Mouse (Mus musculus) hindlimb bud, embryonic 11.5 days (tissue): ENCODE measurements at regions not wholly inside any gene's neighbourhood (a gene's known extent, or its start where the extent isn't known, plus 50 kb on each side); places are given as distances from the start of the nearest gene placed in this dataset.

ENCODE experiments used
- DNase-seq: peaks from one replicate; pipeline ENCODE4 v3.0.0-alpha.2; 2012; ENCODE audit warnings: low read depth, low spot score; ENCODE audit errors: extremely low spot score

DNA sequence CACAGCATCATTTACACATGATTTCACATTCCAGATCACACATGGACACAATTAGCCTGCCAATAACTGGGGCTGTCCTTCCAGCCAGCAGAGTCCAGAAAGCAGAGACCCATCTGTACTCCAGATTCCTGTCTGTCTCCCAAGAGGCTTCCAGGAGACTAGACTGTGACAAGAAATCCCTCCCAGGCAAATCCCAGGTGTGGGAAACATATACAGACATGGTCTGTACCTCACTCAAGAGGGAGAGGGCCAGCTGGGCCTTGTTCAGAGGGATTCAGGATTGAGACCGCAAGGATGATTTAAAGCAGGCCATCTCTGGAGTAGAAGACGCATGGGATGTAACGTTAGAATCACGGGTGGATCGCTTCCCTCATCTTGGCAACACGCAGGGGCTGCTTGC is 182.7 kb upstream of the Prr30 start:
- no peak for DNase-seq

DNA sequence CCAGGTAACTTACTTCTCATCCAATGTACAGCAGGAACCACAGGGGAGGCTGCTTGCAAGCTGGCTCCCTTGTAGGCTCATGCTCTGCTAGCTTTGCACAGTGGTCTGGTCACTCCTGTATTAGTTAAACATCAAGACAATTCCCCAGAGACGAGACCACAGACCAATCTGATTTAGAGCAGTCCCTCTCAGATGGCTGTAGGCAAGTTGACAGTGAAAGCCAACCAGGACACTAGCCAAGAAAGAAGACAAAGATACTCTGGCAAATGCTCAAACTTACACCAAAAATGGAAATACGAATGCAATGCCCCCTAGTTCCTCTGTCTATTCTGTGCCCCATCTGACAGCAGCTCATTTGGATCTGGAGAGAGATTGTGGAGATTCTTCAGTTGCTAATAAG is 181.8 kb upstream of the Prr30 start:
- no peak for DNase-seq

DNA sequence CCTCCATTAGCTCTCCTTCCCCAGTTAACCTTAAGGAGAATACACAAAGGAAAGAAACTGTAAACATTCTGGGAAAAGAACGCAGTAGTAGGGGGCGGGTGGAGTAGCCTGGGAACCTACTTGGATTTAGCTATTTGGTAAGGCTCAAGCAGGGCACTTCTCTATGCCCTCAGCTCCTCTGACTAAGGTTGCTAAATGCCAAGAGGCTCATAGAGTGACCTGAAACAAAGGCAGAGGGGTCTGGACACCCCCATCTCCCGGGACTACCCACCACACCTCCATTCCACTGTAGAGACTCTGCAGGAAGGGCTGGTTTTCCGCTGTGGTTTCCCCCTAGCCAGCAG is 179.5 kb upstream of the Prr30 start:
- DNase-seq: no peak

DNA sequence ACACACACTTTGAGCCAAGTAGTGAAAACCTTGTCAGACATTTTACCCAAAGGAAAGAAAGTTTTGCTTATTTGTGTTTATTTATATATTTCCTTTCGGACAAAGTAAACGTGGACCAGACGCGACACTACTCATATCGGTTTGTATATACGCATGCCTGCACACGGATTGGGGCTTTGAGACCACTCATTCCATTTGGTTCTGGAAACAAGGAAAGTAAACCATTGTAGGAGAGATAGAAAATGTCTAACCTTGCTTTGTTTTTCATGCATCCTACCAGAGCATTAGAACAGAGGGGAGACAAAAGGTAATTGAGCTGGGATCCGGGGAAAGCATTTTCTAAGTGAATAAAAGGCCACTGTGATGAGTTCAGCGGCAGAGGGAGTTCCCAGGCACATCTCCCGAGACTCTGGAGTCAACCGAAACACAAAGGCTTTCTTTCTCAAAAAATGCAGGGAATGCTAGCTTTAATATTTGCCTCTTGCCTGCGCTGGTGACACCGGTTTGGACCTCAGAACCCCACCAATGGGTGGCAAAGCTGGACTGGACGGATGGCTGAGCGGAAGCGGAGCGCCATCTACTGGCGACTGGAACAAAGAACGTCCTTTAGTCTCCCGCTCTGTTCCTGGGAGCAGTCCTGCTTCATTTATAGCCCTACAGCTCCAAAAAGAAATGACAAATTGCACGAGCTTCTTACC is 179.0 kb upstream of the Prr30 start:
- DNase-seq: peak; percentile 61

DNA sequence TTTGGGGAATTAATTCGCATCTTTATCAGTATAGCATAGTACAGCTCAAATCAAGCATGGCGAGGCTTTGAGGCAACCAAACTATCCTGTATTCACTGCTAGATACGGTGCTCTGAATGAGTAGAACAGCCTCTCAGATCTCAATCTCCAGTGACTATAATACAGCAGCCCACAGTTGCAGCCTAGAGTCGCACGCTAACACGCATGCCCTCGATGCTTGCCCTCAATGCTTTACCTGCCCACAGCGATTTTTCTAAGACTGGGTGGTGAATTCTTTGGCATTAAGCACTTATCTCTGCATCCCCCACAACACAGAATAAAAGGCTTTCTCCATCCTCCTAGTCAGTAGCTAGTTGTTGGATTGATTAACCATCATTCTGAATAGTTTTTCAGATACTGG is 178.4 kb upstream of the Prr30 start:
- no peak for DNase-seq

DNA sequence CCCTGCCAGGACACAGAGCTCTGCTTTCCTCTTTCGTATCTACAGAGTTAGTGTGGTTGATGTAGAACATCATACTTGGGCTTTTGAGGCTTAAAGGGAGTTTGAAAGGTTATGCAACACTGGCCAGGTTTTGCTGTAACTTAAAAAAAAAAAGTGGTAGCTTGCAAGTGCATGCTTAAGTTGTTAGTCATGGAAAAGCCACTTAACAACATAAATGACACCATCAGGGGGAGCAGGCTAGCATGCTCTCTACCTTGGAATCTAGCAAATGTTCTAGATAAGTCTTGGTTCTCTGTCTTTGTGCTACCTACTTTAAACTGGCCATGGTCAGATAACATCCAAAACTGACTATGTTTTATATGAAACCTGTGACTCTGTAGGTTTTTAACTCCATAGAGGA is 176.6 kb upstream of the Prr30 start:
- DNase-seq: no peak

DNA sequence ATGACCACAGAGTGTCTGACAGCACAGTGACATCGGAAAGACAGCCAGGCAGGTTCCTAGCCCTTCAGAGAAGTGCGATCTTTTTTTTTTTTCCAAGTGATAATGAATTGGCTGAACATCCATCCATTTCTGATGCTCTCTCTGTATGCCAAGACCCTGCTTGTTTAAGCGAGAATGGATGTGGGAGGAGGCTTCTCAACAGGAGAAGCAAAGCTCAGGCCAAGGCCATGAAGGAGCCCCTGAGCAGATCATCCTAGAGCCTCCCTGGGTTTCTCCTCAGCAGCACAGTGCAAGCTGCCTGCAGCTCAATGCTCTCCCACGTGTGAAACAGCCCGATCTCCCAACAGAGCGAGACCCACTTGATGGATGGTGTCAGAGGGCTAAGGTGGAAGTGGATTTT is 175.7 kb upstream of the Prr30 start:
- no peak for DNase-seq

DNA sequence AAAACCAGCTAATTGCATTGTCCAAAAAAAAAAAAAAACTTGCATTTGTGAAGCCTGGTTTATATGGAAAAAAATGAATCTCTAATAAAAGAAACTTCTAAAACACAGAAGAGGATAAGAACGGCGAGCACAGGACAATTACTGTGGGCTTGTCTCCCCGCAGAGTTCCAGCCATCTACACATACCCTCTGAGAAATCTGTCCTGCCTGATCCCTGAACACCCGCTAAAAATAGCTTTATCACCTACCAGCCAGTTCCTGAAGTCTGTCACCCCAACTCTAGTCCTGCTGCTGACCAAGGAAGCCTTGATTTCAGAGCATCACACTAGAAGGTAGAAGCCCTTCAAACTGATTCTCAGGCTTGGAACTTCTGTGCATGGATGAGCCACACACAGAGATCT is 173.7 kb upstream of the Prr30 start:
- no peak for DNase-seq

DNA sequence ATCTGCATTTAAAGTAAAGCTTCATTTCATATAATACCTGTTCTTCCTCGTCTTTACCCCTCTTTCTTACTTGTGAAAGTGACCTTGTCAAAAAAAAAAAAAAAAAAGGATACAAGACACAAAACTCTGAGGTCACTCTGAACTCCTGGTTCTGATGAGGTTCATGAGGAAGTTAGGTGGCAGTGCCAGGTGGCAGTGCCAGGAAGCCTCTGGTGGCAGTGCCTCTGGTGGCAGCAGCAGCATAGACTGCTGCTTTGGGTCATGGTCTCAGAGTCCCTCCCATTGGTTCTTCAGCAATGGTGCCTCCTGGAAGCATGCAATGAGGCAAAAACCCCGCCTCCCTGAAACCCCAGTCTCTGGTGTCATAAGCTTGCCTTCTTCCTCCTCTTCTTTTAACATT is 159.7 kb upstream of the Prr30 start:
- DNase-seq: no peak

DNA sequence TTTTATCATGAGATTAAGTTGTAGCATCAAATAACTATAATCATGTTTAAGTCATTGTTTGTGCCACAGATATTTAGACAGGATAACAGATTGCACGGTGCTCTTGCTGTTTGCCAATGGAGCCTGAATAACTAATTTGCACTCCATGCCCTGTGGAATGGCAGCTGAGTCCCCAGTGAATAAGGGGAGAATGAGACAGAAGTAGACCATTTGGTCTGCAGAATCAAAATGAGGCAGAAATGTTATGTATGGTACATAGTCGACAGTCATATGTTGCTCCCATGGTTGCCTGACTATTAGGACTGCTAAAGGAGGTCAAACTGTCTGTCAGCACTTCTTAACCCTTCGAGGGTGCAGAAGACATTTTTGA is 152.9 kb upstream of the Prr30 start:
- no peak for DNase-seq

DNA sequence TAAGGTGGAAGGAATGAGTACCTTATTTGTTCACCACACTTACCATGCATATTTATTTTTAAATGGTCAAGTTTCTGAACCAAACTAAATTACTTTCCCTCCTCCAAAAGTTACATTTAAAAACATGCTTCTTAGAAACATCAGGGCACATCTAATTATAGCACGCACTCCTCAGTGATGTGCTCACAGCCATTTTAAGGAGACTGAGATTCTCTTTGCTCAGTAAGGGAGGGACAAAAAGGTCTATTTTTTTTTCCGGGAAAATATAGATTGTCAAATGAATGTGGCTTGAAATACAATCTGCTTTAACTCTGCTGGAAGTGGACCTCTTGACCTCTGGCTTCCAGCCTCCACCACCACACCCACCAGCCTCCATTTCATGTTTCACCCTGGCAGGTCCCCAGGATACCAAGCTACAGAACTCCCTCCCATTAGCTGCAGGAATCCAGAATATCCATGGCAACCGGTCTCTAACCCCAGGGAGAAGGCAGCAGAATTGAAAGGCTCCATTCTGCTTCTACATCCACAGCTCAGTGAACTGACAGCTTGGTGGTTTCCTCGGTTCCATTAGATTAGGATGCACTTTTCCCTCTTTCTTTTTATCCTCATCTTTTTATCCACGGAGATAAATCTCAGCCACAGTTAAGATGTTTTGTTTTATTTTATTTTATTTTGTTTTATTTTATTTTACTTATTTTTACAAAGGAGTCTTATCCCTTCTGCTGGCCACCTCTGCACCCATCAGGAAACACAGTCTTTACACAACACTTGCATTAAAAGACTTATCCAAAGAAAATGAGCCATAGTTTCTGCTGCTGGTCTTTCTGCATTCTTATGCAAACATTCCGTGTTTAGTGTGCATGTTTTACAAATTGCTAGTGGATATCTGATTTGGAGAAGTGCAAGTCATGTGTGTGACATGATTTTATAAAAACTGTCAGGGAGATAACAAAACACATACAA is 152.2 kb upstream of the Prr30 start:
- no peak for DNase-seq

DNA sequence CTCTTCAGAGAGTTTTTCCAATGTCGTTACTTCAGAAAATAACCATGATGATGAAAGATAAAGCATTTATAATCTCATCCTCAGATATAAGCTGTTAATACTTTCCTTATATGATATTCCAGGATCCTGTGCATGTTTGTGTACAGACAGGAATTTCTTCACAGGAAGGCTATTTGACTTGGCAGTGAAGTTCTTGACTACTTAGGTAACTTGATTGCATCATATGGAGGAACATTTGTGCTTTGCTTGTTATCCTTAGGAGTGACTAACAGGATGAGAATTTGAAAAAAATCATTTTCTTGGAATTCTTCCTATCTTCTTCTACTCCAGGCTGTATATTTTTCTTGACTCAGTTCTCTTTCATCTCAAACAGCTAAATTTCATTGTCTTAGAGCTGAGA is 140.2 kb upstream of the Prr30 start:
- DNase-seq: no peak

DNA sequence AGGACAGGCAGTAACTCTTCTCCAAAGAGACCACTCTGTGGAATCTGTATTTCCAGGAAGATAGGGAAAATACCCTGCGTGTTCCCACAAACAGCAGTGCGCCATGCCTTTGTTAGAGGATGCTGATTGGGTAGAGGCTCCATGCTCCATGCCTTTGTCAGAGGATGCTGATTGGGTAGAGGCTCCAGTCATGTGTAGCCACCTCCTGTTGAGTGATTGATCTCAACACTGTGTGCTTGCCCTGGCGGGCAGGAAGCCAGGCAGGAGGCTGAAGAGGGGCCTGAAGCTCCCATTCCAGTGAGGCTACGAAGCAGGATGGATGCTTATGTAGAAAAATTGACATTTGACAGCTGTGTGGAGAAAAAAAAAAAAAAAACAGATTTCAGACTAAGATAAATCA is 131.9 kb upstream of the Prr30 start:
- DNase-seq: no peak

DNA sequence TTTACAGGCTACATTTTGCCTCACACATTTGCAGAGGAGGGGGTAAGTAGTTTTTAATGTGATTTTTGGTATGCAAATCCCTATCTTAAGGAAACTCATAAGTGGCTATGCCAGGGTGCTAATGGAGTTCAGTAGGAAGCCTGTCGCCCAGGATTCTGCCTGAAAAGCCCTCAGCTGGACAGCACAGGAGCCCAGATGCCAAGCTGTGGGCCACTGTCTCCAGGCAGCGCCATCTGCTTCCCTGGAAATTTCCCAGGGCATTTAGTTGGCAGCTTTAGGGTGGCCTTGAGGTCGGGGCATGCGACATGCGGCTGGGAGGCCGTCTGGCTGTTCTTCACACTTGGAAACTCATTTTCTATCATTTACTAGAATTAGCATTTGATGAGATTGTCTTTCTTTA is 127.3 kb upstream of the Prr30 start:
- DNase-seq: no peak

DNA sequence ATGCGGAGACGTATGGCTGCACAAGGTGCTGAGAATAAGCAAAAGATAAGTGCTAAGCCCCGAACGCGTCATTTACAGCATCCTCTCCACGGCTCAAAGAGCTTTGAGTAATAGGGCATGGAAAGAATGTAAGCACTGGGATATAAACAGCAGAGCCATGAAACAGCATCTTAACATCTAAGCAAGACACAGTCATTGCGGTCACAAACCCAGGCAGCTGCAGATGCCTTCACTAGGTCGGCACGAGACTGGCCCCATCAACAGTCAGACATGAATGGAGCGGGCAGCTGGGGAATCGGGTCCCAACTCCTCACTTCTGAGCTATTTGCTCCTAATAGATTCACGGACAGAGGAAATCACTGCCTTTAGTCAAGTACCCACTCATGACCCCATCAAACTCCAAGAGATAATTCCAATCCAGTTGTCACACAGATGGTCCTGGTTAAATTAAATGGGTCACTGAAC is 126.4 kb upstream of the Prr30 start:
- DNase-seq: no peak

DNA sequence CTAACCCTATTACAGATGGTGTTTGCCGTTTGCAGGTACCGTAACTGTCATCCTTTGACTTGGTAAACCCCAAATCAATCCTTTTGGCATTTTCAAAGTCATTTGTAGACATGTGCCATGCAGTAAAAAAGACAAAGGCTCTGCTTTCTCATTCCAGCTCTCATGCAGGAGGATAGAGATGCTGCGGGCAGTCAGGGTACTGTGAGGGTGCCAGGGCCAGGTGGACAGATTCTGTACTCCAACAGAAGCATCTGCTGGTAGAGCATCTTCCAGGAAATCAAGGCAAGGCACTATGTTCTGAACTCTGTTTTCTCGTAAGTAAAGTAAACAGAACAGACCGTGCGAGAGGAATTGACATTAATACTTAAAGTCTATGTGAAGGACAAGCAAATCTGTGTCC is 123.2 kb upstream of the Prr30 start:
- DNase-seq: no peak

DNA sequence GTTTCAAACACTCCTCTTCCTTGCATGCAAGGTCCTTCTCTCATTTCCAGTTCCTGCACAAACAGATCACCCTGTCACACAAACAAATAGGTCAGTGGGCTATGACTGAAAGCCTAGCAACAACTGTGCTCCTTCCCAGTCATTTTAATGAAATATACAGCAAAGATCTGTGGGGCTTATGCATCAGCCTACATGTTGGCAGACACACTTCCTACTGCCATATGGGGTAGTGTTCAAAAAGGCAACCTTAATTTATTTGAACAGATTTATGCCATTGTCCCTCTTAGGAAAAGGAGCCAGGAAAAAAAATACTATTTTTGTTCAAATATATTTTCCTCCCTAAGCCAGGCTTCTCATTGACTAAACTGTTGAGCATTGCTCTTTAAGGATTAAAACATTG is 107.8 kb upstream of the Prr30 start:
- no peak for DNase-seq

DNA sequence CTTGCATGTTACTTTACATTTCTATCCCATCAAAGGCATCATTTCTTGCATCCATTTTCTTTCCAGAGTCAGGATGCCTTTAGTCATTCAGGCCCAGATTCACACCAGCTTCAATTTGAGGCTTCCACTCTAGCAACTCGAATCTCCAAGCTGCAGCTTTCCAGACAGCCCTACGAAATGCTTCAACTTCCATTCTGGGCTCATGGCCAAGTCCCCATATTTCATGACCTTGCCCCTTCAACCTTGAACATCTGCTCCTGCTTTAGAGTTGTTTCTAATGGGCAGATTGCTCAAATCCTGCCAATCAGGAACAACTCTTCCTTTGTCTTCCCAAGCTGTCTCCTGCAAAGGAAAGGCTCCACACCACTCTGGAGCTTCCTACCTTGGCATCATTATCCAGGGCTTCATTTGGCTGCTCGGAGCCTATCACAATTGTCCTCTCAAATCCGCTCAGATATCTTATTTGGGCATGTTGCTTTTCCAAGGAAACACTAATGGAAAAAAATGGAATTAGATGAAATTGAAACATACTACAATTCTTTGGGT is 104.4 kb upstream of the Prr30 start:
- no peak for DNase-seq

DNA sequence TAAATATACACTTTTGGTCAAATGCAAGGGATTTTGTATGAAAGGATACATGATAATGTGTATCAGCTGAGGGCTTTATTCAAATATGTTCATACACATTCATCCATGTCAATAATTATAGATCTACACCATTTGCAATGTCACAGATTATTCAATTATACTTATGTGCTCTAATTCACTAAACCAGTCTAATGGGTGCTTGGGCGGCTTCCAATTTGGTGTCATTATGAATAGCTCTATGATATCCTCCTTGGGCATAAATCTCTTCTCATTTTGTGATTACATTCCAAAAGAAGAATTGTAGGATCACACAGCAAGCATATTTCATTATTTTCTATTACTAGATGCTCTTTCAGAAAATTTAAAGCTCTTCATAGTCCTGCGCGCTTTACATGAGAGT is 97.7 kb upstream of the Prr30 start:
- no peak for DNase-seq

DNA sequence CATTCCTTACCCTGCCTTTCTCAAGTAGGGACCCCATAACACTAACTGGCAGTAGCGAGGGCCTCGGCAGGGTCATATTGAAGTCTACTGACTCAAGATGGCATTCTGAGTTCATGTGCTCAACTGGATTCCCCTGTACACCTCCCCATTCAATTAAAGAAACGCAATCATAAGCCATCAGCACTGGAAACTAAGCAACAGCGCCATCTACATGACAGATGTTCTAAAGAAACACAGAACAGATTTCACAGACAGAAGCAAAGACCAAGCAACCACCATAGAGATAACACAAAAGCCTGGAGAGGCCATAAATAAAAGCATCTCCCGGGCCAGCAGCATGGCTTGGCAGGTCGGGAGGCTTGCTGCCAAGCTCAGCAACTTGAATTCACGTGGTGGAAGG is 94.6 kb upstream of the Prr30 start:
- peak; percentile 41 for DNase-seq

DNA sequence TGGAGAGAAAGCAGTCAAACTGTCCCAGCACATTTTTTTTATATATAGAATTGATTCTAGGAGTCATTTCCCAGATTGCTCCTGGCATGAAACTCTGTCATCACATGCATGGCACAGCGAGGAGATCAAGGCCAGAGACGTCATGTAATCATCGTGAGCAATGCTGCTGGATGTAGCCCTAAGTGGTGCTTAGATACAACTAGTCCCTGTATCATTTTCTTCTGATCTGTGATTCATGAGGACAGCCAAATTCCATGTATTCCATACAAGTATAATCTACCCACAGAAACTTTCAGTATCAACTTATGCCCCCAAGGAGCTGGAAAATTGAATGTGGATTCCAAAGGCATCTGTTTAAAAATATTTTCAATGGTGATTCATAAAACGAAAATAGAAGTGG is 87.6 kb upstream of the Prr30 start:
- DNase-seq: no peak

DNA sequence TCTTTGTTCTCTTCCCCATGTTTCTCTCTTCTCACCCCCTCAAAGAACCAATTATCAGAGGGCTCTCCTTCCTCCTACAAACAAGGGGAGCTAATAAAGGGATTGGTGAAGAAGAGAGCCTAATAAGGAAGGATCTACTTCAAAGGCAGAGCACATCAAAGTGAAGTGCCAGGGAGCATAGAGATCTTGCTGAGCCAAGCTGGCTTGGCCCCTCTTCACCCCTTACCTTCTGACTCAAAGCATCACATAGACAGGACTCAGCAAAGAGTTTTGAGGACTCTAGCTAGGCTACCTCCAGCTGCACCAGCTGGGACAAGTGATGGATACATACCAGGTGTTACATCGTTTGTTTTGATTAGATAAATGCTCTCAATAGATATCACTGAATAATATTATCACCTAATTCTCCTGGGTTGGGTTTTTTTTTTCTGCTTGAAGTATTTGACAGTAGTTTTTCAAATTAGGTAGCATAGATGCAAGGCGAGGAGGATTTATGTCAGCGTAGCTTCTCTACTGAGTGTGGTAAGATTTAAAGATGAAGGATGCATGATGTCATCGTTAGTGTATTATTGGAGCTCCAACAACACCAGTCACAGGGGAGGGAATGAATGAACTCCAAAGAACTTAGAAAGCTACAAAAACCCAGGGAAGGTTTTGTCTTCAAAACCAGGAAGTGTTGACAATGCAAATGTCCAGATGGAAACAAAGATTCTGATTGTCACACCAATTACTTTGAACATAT is 69.1 kb upstream of the Prr30 start:
- DNase-seq: no peak
